Mouse (Mus musculus) effector memory CD4-positive, alpha-beta T cell, adult 5 months (primary cell): Measurements from ENCODE around the gene Scnm1. TPM values are rescaled to one million over a fixed set of nuclear protein-coding genes. Genes with fewer than 3 reads are reported as not detected.

Source experiments
- polyA plus RNA-seq: library from polyadenylated mRNA; unstranded; fragments of 100-300 nt; shearing (Covaris generic); gene quantifications from one replicate; pipeline ENCODE4 v1.2.1, GENCODE M21; 2017

The Scnm1 gene
- polyA plus RNA-seq = 70.8 TPM

DNA sequence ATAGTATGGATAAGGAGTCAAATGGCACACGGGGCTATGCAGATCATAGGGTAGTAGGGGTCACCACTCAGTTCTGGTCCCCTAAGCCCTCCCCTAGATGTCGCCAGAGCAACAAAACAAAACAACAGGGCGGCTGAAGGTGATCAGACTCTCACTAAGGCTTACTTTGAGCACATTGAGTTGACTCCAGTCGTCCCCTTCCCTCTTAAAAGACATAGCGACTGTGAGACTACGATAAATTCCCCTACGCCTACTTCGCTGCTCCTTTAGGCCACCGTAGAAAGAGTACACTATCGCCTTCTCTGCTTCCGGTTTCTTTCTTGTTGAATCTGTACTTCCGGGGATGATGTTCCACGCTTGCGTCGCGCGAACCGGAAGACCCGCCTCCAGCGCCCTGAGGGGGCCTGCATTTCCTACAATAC is at the start of gene Scnm1, which contains the start of gene Lysmd1:
Gene Scnm1 (minus strand): TSS at position 332 of the 422 bp plus-strand sequence.
Gene Lysmd1 (plus strand): TSS at position 409 of the 422 bp plus-strand sequence.

DNA sequence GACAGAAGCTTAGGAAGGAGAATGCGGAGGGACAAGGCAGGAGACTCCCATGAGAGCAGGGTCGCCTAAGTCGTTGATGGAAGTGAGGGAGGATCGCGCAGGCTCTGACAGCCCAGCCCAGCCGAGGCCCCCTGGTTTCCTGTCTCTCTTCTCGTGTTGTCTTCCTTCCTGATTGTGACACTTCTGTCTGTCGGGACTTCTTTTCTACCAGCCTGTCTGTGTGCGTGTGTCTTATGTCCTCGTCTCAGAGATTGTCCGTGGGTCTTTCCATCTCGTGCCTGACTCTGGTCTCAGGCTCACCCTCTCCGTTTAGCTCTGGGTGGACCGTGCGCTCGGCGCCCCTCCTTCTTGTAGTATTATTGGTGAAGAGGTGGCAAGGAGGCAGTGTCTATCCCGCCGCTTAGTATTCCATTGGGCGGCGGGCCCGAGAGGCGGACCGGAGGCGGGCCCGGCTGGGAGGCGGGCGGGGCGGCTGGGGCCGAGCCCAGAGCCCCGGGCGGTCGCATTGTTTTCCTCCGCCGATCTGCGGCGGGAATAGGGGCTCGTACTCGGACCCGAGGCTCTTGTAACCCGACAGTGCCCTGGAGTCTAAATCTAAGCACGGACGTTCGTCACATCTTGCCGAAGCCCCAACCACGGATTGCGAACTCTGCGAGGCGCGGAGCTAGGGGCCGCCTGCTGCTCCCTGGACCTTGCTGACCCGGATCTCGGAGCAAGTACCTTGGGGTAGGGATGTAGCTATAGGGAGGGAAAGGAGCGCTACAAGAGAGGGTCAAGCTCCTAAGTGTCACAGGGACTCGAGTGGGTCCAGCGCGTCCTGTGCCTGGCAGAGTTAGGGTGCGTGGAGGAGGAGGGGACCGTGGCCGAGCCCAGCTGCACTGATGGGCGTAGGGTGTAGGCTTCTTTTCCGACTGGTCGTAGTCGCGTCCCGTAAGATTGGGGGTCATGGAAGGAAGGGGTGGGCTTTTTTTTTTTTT is 26.5 kb upstream of the Scnm1 start, which contains the start of gene Sema6c:
Gene Sema6c (plus strand): TSS at position 471 of the 977 bp plus-strand sequence.

DNA sequence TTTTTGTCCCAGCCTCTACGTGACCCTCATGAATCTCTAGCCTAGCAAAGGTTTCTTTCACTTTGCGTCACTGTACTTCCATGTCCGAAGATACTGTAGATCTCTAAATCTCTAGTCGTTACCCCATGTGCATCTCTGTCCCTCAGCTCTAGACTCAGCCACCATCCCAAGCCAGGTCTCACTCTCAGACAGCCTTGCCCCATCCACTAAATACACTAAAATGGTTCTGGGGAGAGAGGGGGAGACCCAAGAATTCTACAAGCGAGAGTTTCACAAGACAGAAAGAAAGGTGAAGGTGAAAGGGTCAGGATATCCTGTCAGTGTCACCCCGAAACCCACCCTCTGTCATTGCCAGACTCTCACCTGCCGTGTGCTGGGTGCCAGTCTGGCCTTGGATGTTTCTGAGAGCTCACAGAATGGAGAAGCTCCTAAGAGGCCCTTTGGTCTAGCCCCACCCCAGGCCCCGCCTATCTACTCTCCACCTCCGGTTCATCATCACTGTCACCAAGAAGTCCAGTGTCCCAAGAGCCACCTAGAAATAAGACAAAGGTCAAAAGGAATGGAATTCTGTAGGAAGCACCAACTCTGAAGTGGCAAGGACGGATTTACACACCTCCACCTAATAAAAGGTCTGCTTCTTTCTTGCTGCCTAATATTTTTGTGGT is 8.3 kb upstream of the Scnm1 start, which contains the start of gene Tnfaip8l2:
Gene Tnfaip8l2 (minus strand): TSS at position 409 of the 665 bp plus-strand sequence.

GRCm38 (mm10) chr3:95124246-95124645 is 9.6 kb downstream of the Scnm1 start, which contains the start of gene Tmod4:
Tmod4 (plus strand) TSS chr3:95124476.

DNA sequence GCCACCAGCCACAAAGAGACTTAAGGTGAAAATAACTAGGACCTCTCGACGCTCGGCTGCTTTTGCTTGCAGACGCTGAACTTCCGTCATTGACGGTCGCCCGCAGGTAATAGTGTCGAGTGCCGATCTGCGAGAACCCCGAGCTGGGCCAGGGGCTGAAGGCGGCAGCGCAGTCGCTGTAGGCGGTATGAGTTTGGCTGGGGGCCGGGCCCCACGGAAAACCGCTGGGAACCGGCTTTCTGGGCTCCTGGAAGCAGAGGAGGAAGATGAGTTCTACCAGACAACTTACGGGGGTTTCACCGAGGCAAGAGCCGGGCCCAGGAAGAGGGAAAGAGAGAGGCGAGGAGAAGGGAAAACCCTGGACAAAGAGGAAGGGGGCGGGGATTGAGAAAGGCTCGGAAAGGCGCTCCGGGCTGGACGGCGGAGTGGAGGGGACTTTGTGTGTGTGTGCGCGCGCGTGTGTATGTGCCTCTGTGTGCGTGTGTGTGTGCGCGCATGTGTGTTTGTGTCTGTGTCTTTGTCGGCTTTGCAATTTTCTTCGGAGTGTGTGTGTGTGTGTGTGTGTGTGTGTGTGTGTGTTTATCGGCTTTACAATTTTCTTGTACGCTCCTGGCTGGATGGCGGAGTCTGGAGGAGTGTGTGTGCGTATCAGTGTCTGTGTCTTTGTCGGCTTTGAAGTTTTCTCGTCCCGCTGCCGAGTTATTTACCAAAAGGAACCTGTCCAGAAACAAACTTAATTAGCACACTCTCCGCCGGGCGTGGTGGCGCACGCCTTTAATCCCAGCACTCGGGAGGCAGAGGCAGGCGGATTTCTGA is 22.7 kb downstream of the Scnm1 start, which contains the start of gene Vps72:
Gene Vps72 (plus strand): TSS at position 112 of the 816 bp plus-strand sequence.

GRCm38 (mm10) chr3:95106338-95107117 is 27.3 kb downstream of the Scnm1 start, which contains the start of gene Pip5k1a:
Pip5k1a (minus strand) TSS chr3:95106930.

Other genes starting within 250 kb of the Scnm1 start
- gene Psmb4, start 247.1 kb downstream of the Scnm1 start, polyA plus RNA-seq = 249 TPM
- not detected for gene Selenbp1, start 201.0 kb downstream of the Scnm1 start, polyA plus RNA-seq
- 11.2 TPM for gene Rfx5, start 179.9 kb downstream of the Scnm1 start, polyA plus RNA-seq
- 17.0 TPM for gene Pi4kb, start 159.3 kb downstream of the Scnm1 start, polyA plus RNA-seq
- gene Zfp687, start 118.6 kb downstream of the Scnm1 start, polyA plus RNA-seq = 52.1 TPM
- gene Psmd4, start 91.4 kb downstream of the Scnm1 start, polyA plus RNA-seq = 264 TPM
- gene Pip5k1a, start 27.1 kb downstream of the Scnm1 start, polyA plus RNA-seq = 34.8 TPM
- gene Vps72, start 23.0 kb downstream of the Scnm1 start, polyA plus RNA-seq = 81.8 TPM
- gene Tmod4, start 9.5 kb downstream of the Scnm1 start, polyA plus RNA-seq = 0.66 TPM
- 26.1 TPM for gene Lysmd1, start 77 bp upstream of the Scnm1 start, polyA plus RNA-seq
- 199 TPM for gene Tnfaip8l2, start 8.3 kb upstream of the Scnm1 start, polyA plus RNA-seq
- 1.1 TPM for gene Sema6c, start 26.4 kb upstream of the Scnm1 start, polyA plus RNA-seq
- 29.2 TPM for gene Gabpb2, start 83.9 kb upstream of the Scnm1 start, polyA plus RNA-seq
- 249 TPM for gene Cdc42se1, start 94.7 kb upstream of the Scnm1 start, polyA plus RNA-seq
- gene Mllt11, start 98.2 kb upstream of the Scnm1 start, polyA plus RNA-seq = 5.8 TPM
- 0.25 TPM for gene Gm128, start 107.6 kb upstream of the Scnm1 start, polyA plus RNA-seq
- not detected for gene Bnipl, start 117.2 kb upstream of the Scnm1 start, polyA plus RNA-seq
- 17.1 TPM for gene Mindy1, start 147.3 kb upstream of the Scnm1 start, polyA plus RNA-seq
- gene Prune1, start 148.1 kb upstream of the Scnm1 start, polyA plus RNA-seq = 5.5 TPM
- gene Anxa9, start 173.2 kb upstream of the Scnm1 start, polyA plus RNA-seq = 0.67 TPM
- 197 TPM for gene Cers2, start 180.8 kb upstream of the Scnm1 start, polyA plus RNA-seq
- 24.2 TPM for gene Setdb1, start 223.2 kb upstream of the Scnm1 start, polyA plus RNA-seq